Mouse (Mus musculus) lung, adult 2 months (tissue): ENCODE data around the gene Ogdh. TPM values are rescaled to one million over a fixed set of nuclear protein-coding genes. Genes with fewer than 3 reads are reported as not detected.

Experiments
- DNase-seq: peaks from one replicate; pipeline ENCODE4 v3.0.0; 2022
- H3K4me1 ChIP-seq: fragments of 200-500 bp; 2 replicates; pipeline ENCODE4 v1.6.1; 2011; ENCODE audit warnings: low read length; ENCODE audit not compliant: control insufficient read depth, insufficient read depth
- H3K4me3 ChIP-seq: fragments of 200-500 bp; replicated peaks from 2 replicates; pipeline ENCODE3; 2011; ENCODE audit warnings: low read depth, mild to moderate bottlenecking, control low read depth, low read length; ENCODE audit errors: extremely low read depth
- CTCF ChIP-seq: fragments of 200-500 bp; IDR thresholded peaks from 2 replicates; pipeline ENCODE4 v1.5.1; 2011; ENCODE audit warnings: mild to moderate bottlenecking, low read length, control low read depth; ENCODE audit not compliant: insufficient read depth
- POLR2A ChIP-seq: fragments of 200-500 bp; IDR thresholded peaks from 2 replicates; pipeline ENCODE4 v1.6.1; 2011; ENCODE audit warnings: low read depth, mild to moderate bottlenecking, control low read depth, low read length, borderline replicate concordance; ENCODE audit errors: extremely low read depth
- WGBS: fragments of 180-500 bp; shearing (Covaris S2); methylation state at CpG from one replicate; pipeline ENCODE4 v1.1.7; 2018; 5-methylcytosine and 5-hydroxymethylcytosine counted together
- polyA plus RNA-seq: library from polyadenylated mRNA; depleted of rRNA; stranded (reverse); fragments of >200 nt; gene quantifications from 2 replicates; pipeline ENCODE4 v1.2.3, GENCODE M21; 2012

The Ogdh gene
- polyA plus RNA-seq, 1 experiment = 181 TPM

GRCm38 (mm10) chr11:6292116-6292987 is 919 bp downstream of the Ogdh start:
- WGBS = 12% methylated on average over 33 of the region's 33 CpGs
- DNase-seq = no peak
- Histone ChIP-seq H3K4me1 (peaks cover 4% of the 10 kb centered on the region; the same call in 1 of the 2 replicates), H3K4me3 (peak overlapping the region; percentile 75)
- TF ChIP-seq CTCF = peak; percentile 27; the same call in 1 of the 2 replicates
- TF ChIP-seq POLR2A = peak; percentile 47; the same call in 1 of the 2 replicates

- 85% methylated on average over 4 of the region's 4 CpGs for whole genome bisulfite sequencing
- peaks cover 4% of the 10 kb centered on the region; the same call in 1 of the 2 replicates for H3K4me1 ChIP-seq
- TF ChIP-seq CTCF (no peak), POLR2A (no peak)
- no peak overlapping the region for H3K4me3 ChIP-seq
- no peak for DNase-seq
Observed at GRCm38 (mm10) chr11:6292988-6293349, 1.5 kb downstream of the Ogdh start.

GRCm38 (mm10) chr11:6293601-6294000 is 2.2 kb downstream of the Ogdh start:
- 94% methylated on average over 2 of the region's 2 CpGs for WGBS
- H3K4me1 ChIP-seq = peaks cover 4% of the 10 kb centered on the region; the same call in 1 of the 2 replicates
- TF ChIP-seq CTCF (no peak), POLR2A (no peak)
- no peak overlapping the region for H3K4me3 ChIP-seq
- no peak for DNase-seq

- DNase-seq = no peak
- 78% methylated on average over 4 of the region's 4 CpGs for WGBS
- TF ChIP-seq CTCF = no peak
- TF ChIP-seq POLR2A = no peak
- Histone ChIP-seq H3K4me1 (peaks cover 6% of the 10 kb centered on the region; the same call in 1 of the 2 replicates), H3K4me3 (no peak overlapping the region)
Observed at GRCm38 (mm10) chr11:6294632-6295031, 3.2 kb downstream of the Ogdh start.

GRCm38 (mm10) chr11:6296077-6296476 is 4.6 kb downstream of the Ogdh start:
- no peak for DNase-seq
- Histone ChIP-seq H3K4me1 (peaks cover 6% of the 10 kb centered on the region; the same call in 1 of the 2 replicates), H3K4me3 (no peak overlapping the region)
- TF ChIP-seq POLR2A = no peak
- no peak for TF ChIP-seq CTCF

GRCm38 (mm10) chr11:6299435-6299834 is 8.0 kb downstream of the Ogdh start:
- WGBS = 64% methylated on average over 2 of the region's 2 CpGs
- no peak for DNase-seq
- no peak for TF ChIP-seq POLR2A
- no peak for TF ChIP-seq CTCF
- H3K4me1 ChIP-seq = peaks cover 4% of the 10 kb centered on the region; the same call in 1 of the 2 replicates
- no peak overlapping the region for H3K4me3 ChIP-seq

GRCm38 (mm10) chr11:6302793-6303192 is 11.4 kb downstream of the Ogdh start:
- Histone ChIP-seq H3K4me3 (no peak overlapping the region), H3K4me1 (peaks cover 2% of the 10 kb centered on the region; the same call in 1 of the 2 replicates)
- TF ChIP-seq CTCF (no peak), POLR2A (no peak)
- no peak for DNase-seq
- WGBS = 78% methylated on average over 2 of the region's 2 CpGs

GRCm38 (mm10) chr11:6305943-6306430 is 14.6 kb downstream of the Ogdh start:
- no peak overlapping the region for H3K4me3 ChIP-seq
- WGBS = 68% methylated on average over 1 of the region's 1 CpGs
- TF ChIP-seq CTCF (no peak), POLR2A (no peak)
- no peak for DNase-seq
- no peaks in the 10 kb centered on the region for H3K4me1 ChIP-seq

GRCm38 (mm10) chr11:6308181-6308580 is 16.7 kb downstream of the Ogdh start:
- no peaks in the 10 kb centered on the region for H3K4me1 ChIP-seq
- TF ChIP-seq POLR2A = no peak
- no peak for TF ChIP-seq CTCF
- H3K4me3 ChIP-seq = no peak overlapping the region
- DNase-seq = no peak
- WGBS = 78% methylated on average over 4 of the region's 4 CpGs
